Mouse (Mus musculus): Measurements from ENCODE around the gene Camp.

DNA sequence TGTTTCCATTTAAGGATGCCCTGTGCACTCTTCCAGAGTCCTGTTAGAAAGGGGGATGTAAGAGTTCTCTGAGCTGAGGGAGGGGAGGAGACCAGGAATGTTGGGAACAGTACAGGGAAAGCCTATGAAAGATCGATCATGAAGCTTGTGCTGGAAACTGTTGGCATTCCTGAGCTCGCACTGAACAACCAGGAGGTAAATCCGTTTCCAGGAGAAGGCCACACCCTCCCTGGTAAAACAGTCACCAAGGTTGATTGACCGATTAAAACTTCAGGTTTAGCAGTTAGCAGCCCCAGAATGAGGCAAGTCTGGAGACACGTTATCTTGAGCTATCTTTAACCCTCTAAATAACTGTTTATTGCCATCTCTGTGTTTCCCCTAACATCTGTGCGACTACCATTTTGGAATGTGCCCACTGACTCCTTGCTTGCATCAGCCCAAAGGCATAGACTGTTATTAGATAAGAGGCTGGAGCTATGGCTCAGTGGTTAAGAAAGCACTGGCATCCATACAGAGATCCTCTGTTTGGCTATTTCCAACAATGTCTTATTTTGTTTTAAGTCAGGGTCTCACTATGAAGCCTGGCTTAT lies 21.7 kb upstream of the Camp start:
- TF ChIP-seq MAFK (IDR thresholded peaks at IDR 0.05; ENCODE audit: insufficient read depth, low read depth, low read length) (no peak), ZNF384 (IDR thresholded peaks at IDR 0.05; ENCODE audit: low read depth, low read length) (no peak), CHD2 (IDR thresholded peaks at IDR 0.05; ENCODE audit: low read depth, low read length) (no peak), HCFC1 (IDR thresholded peaks at IDR 0.05; ENCODE audit: borderline replicate concordance, insufficient read depth, low read length) (no peak)

All from ES-E14 (cell line).